Mouse (Mus musculus): ENCODE measurements around the gene Mctp2.

Mctp2 gene

DNA sequence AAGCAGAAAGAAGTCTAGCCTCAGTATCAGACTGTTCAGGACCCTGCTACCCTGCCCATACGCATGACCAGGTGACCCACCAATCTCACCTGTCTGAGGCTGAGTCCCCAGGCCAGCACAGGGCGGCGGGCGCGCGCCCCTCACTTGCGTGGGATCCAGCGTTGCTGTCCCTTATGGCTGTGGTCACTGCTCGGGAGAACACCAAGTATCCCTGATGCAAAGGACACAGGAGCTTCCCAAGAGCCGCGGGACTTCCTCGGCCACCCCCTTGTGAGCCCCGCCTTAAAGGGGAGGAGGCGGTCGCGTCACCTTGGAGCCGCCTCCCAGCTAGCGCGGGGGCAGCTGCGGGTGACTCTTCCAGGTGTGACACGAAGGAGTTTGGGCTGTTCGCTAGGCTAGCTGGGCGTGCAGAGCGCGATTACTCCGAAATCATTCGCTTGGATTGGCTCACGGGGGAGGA lies at the start of gene Mctp2:
Gene Mctp2 (minus strand): TSS at position 227 of the 460 bp plus-strand sequence.
- DNase-seq (ENCODE audit: low spot score in 2 of 2): peak; percentile 61 to 67

GRCm38 (mm10) chr7:72345901-72346300 lies 39.5 kb upstream of the Mctp2 start:
- DNase-seq (ENCODE audit: low spot score in 2 of 2): no peak

DNA sequence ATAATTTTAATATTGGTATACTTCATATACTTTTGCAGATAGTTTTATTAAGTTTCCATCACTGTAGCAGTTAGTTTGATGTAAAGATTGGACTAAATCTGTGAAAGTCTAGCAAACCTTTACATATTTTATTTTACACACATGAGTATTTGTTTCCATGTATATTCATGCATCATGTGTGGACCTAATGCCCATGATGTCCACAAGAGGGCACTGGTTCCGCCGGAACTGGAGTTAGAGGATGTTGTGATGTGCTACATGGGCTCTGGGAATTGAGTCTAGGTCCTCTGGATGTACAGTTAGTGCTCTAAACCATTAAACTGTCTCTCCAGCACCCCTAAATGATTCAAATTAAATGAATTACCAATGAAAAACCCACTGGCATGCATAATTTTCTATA lies 37.3 kb upstream of the Mctp2 start:
- DNase-seq (ENCODE audit: low spot score in 2 of 2): no peak

- DNase-seq (ENCODE audit: low spot score in 2 of 2): no peak
Measured at GRCm38 (mm10) chr7:72342822-72343221, 36.4 kb upstream of the Mctp2 start.

GRCm38 (mm10) chr7:72325961-72326360 lies 19.6 kb upstream of the Mctp2 start:
- no peak for DNase-seq (ENCODE audit: low spot score in 2 of 2)

GRCm38 (mm10) chr7:72320906-72321305 lies 14.5 kb upstream of the Mctp2 start:
- no peak for DNase-seq (ENCODE audit: low spot score in 2 of 2)

- DNase-seq (ENCODE audit: low spot score in 2 of 2): no peak
Measured at GRCm38 (mm10) chr7:72320441-72320840, 14.0 kb upstream of the Mctp2 start.

GRCm38 (mm10) chr7:72314395-72315060 lies 8.1 kb upstream of the Mctp2 start:
- DNase-seq (ENCODE audit: low spot score in 2 of 2): no peak

GRCm38 (mm10) chr7:72313908-72314307 lies 7.5 kb upstream of the Mctp2 start:
- no peak for DNase-seq (ENCODE audit: low spot score in 2 of 2)

- DNase-seq (ENCODE audit: low spot score in 2 of 2): no peak
Measured at GRCm38 (mm10) chr7:72311582-72311981, 5.2 kb upstream of the Mctp2 start.

- DNase-seq (ENCODE audit: low spot score in 2 of 2): no peak
Measured at GRCm38 (mm10) chr7:72308078-72308477, 1.7 kb upstream of the Mctp2 start.

DNA sequence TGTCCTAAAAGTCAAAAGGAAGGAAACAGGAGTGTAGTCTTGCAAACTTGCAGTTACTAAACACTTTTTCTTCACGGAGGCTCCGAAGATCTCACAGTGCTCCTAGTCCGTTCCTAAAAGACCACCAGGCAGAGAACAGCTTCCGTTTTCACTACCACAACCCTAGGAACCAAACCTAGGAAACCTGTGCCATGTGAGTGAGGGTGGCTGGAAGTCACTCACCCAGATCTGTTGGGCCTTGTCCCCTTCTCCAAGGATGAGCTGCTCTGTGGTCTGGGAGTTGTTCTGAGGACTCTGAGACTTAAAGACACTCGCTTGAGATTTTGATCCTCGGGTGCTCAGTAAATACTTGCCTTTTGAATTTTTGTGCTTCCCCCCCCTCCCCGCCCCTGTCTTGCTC lies 439 bp upstream of the Mctp2 start:
- DNase-seq (ENCODE audit: low spot score in 2 of 2): no peak

- no peak for DNase-seq (ENCODE audit: low spot score in 2 of 2)
Measured at GRCm38 (mm10) chr7:72305971-72306370, 437 bp downstream of the Mctp2 start.

- DNase-seq (ENCODE audit: low spot score in 2 of 2): no peak
Measured at GRCm38 (mm10) chr7:72301667-72302066, 4.7 kb downstream of the Mctp2 start.

- no peak for DNase-seq (ENCODE audit: low spot score in 2 of 2)
Measured at GRCm38 (mm10) chr7:72299726-72300125, 6.7 kb downstream of the Mctp2 start.

GRCm38 (mm10) chr7:72297013-72297412 lies 9.4 kb downstream of the Mctp2 start:
- DNase-seq (ENCODE audit: low spot score in 2 of 2): no peak

DNA sequence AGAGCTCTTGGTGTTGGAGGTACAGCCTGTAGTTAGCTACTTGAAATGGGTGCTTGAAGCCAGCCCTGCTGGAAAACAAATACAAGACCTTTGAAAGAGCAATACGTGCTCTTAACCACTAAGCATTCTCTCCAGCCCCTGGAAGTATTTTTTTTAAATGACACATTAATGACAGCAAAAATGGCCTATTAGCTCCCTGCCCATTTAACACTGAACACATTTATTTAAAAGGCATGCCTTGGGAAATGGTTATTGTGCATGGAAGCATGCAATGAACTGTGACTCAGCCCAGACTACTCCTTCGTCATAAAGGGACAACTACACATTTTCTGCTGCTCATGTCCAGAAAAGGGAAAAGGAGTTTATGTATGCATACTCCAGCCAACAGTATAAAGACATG lies 10.2 kb downstream of the Mctp2 start:
- no peak for DNase-seq (ENCODE audit: low spot score in 2 of 2)

- no peak for DNase-seq (ENCODE audit: low spot score in 2 of 2)
Measured at GRCm38 (mm10) chr7:72294886-72295285, 11.5 kb downstream of the Mctp2 start.

- no peak for DNase-seq (ENCODE audit: low spot score in 2 of 2)
Measured at GRCm38 (mm10) chr7:72293784-72294538, 12.4 kb downstream of the Mctp2 start.

- no peak for DNase-seq (ENCODE audit: low spot score in 2 of 2)
Measured at GRCm38 (mm10) chr7:72292232-72292913, 14.0 kb downstream of the Mctp2 start.

- no peak for DNase-seq (ENCODE audit: low spot score in 2 of 2)
Measured at GRCm38 (mm10) chr7:72280721-72281120, 25.7 kb downstream of the Mctp2 start.

- DNase-seq (ENCODE audit: low spot score in 2 of 2): no peak
Measured at GRCm38 (mm10) chr7:72278412-72278811, 28.0 kb downstream of the Mctp2 start.

GRCm38 (mm10) chr7:72275513-72275912 lies 30.9 kb downstream of the Mctp2 start:
- no peak for DNase-seq (ENCODE audit: low spot score in 2 of 2)

All from urinary bladder, postnatal 4 days (tissue).